Mouse (Mus musculus): ENCODE data around the gene Git2.

Gene Git2

DNA sequence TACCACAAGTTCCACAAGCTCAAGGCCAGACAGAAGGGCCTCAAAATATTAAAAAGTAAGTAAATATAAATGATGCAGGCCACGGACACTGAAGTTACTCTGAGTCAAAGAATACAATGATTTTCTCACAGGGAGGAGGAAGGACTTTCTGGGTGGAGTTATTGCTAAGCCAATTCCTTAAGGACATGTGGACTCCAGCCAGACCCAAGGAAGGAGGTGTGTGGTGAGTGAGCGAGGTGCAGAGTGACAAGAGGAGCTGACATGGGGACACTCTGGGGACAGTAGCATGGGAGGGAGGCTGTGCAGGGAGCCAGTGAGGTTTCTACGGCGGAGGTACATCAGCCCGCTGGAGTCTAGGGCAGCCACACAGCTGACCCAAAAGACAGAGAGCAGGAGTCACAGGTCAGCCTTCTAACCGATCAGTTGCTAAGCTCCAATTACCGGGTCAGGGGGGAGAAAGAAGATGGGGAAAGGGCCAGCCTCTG, 88.5 kb downstream of the Git2 start:
- no peak for DNase-seq (ENCODE audit: low spot score in 2 of 2)

DNA sequence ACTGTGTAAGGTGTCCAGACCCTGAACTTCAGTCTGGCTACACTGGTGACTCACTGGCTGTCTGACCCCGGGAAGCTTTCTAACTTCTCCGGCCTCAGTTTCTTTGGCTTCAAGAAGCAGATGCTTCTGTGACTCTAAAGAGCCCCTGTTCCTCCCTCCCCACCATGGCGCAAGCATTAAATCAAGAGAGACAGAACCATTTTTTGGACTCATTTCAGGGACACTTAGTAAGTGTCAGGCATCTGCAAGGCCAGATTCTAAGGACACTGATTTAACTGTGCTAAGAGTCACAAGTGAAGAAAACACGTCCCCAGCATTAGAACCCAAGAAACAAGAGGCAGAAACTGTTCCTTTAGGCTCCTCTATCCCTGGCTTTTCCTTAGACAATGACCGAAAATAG, 89.3 kb downstream of the Git2 start:
- DNase-seq (ENCODE audit: low spot score in 2 of 2): no peak

DNA sequence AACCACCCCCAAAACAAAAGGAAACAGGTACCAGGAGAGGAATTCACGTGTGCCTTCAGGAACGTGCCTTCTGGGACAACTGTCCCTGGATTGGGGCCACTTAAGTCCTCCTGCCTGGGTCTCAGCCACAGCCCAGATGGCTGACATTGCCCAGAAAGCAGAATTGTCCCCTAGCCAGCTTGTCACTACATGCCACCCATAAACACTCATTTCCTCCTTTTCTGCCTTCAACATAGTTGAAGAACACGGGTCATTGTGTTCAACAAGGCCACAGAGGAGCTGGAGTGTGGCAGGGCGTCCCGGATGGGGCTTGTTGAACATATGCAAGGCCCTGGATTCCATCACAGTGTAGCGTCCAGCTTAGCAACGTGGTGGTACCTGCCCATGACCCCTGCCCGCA, 93.6 kb downstream of the Git2 start:
- DNase-seq (ENCODE audit: low spot score in 2 of 2): no peak

DNA sequence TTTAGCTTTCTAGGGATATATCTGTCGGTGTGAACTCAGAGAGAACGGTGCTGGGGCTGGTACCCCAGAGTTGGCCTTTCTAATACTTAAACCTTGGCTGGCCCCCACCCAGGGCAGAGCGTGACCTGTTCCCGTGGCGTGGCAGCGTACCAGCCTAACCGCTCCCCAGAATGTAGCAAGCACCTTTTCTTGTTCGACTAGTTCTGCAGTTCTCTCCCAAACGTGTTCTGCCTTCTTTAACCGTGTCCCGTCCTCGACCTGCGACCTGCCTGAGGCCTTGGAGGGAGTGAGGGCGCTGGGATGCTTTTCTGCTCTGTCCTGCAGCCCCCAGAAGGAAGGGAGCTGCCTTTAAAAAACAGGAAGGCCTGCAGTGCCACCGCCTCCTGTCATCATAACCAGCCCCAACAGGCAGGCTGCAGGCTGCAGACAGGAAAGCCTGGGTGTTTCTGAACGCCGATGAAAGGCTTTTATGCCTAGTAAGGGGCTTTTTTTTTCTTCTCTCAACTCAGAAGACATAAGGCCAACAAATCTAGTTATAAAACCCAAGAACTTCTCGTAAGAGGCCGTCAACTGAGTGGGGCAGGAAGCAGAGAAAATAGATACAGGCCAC, 94.5 kb downstream of the Git2 start:
- no peak for DNase-seq (ENCODE audit: low spot score in 2 of 2)

DNA sequence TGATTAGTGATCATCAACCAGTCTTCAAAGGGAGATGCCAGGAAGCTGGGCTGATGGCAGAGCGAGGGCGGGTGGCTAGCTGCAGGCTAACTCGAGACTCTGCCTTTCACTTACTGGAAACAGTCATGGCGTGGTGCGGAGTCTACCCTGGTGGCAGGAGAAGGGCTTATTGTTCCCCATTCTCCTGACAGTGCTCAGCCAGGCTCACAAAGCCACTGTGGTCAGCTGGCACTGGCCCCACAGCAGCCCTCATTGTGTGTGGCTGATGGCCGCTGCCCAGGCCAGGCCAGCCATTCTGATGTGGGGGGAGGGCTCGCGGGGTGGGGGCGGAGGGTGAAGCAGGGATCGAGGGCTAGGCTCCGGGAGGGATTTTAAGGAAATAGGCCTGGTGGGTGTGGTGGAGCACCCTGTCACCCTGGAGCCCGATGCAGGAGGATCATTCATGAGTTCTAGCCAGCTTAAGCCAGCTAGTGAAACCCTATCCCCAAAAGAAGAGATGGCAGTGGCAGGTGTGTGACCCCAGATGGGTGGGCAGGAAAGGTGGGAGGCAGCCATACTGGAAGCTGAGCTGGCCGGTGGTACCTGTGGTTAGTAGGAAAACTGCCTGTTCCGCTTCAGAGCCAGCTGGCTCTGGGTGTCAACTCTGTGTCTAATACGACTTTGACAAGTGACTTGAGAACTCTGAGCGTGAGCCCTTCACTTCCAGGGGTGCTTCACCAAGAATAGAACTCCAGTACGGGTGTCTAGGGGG, 95.3 kb downstream of the Git2 start:
- peak in 1 of 2 experiments; percentile 15 for DNase-seq (ENCODE audit: low spot score in 2 of 2)

All from right cerebral cortex, adult 2 months (tissue).